Mouse (Mus musculus) intestine, embryonic 16.5 days (tissue): ENCODE data around the gene Rnf182. TPM values are rescaled to one million over a fixed set of nuclear protein-coding genes. Genes with fewer than 3 reads are reported as not detected.

Experiments used
- polyA plus RNA-seq: library from polyadenylated mRNA; unstranded; fragments of >200 nt; fragmentation: Nextera tagmentation; extraction: Ambion mirVana; gene quantifications from 2 replicates; pipeline ENCODE4 v1.2.1, GENCODE M21; 2015

The Rnf182 gene
- polyA plus RNA-seq, 1 experiment from 2014 or later, result 1.1 TPM

Other genes starting within 250 kb of the Rnf182 start
- gene Nol7, start 217.3 kb upstream of the Rnf182 start, polyA plus RNA-seq, result 112 and 122 TPM in 2 replicates
- gene Ranbp9, start 134.4 kb upstream of the Rnf182 start, polyA plus RNA-seq, result 4.3 and 5.5 TPM in 2 replicates
- 8.6 and 9.1 TPM in 2 replicates for gene Mcur1, start 55.5 kb upstream of the Rnf182 start, polyA plus RNA-seq
- 9.2 and 9.6 TPM in 2 replicates for gene Cd83, start 169.1 kb downstream of the Rnf182 start, polyA plus RNA-seq